ENCODE assay signal across 26 mouse cellular contexts in genomic region chr12:55816488-55816887, GRCm38 (mm10).
"Had no signal": no experiment of that assay in that cellular context is flagged by ENCODE, and none has a peak within 500 bp of the region (broad histone marks: within the 10 kb centered on the region; RNA-seq: fewer than 3 reads in every experiment).

No protein-coding gene starts in this region.

- ATAC-seq: forebrain, embryonic 13.5 days; forebrain, embryonic 14.5 days; forebrain, embryonic 15.5 days; forebrain, embryonic 16.5 days; forebrain, postnatal 0 days had no signal

- H3K27ac ChIP-seq: embryonic facial prominence, embryonic 10.5 days; embryonic facial prominence, embryonic 12.5 days; embryonic facial prominence, embryonic 13.5 days; embryonic facial prominence, embryonic 15.5 days; forebrain, embryonic 12.5 days; forebrain, embryonic 13.5 days; forebrain, embryonic 15.5 days; gastrocnemius, adult 2 months; heart, adult 2 months had no signal

- H3K9me3 ChIP-seq: embryonic facial prominence, embryonic 10.5 days; embryonic facial prominence, embryonic 12.5 days; embryonic facial prominence, embryonic 13.5 days; embryonic facial prominence, embryonic 15.5 days; forebrain, embryonic 12.5 days; forebrain, embryonic 13.5 days; forebrain, embryonic 15.5 days had no signal

- H3K36me3 ChIP-seq: embryonic facial prominence, embryonic 10.5 days; embryonic facial prominence, embryonic 12.5 days; embryonic facial prominence, embryonic 13.5 days; embryonic facial prominence, embryonic 15.5 days; forebrain, embryonic 12.5 days; forebrain, embryonic 15.5 days had no signal

- H3K27me3 ChIP-seq: embryonic facial prominence, embryonic 12.5 days; embryonic facial prominence, embryonic 13.5 days; embryonic facial prominence, embryonic 15.5 days; forebrain, embryonic 12.5 days; forebrain, embryonic 13.5 days; forebrain, embryonic 15.5 days had no signal

- H3K4me3 ChIP-seq: embryonic facial prominence, embryonic 10.5 days; embryonic facial prominence, embryonic 12.5 days; embryonic facial prominence, embryonic 13.5 days; embryonic facial prominence, embryonic 15.5 days; erythroblast, embryonic 14.5 days; forebrain, embryonic 12.5 days; forebrain, embryonic 13.5 days; forebrain, embryonic 15.5 days; gastrocnemius, adult 2 months; heart, adult 2 months had no signal

- DNase-seq: cerebellum, adult 8-10 months; cerebellum, adult 9-10 months; cerebellum, adult 9-11 months; cerebellum, postnatal 10 days; cerebellum, postnatal 14 days; cerebellum, postnatal 25 days; cerebellum, postnatal 36 days; embryo, embryonic 11 days; forebrain, postnatal 0 days; gastrocnemius, adult 2 months; gastrocnemius, postnatal 10 days; gastrocnemius, postnatal 14 days; gastrocnemius, postnatal 25 days; gastrocnemius, postnatal 36 days; heart, adult 18-20 months; heart, adult 2 months had no signal

- H3K4me2 ChIP-seq: embryonic facial prominence, embryonic 12.5 days; embryonic facial prominence, embryonic 13.5 days; embryonic facial prominence, embryonic 15.5 days; forebrain, embryonic 12.5 days; forebrain, embryonic 13.5 days; forebrain, embryonic 15.5 days had no signal

- H3K9ac ChIP-seq: embryonic facial prominence, embryonic 12.5 days; embryonic facial prominence, embryonic 13.5 days; embryonic facial prominence, embryonic 15.5 days; forebrain, embryonic 12.5 days; forebrain, embryonic 13.5 days; forebrain, embryonic 15.5 days; forebrain, postnatal 0 days had no signal

- H3K4me1 ChIP-seq: embryonic facial prominence, embryonic 15.5 days had no signal
